Mouse (Mus musculus): Measurements from ENCODE around the gene P4ha2. TPM values are rescaled to one million over a fixed set of nuclear protein-coding genes. Genes with fewer than 3 reads are reported as not detected.

P4ha2 gene
- polyA plus RNA-seq, 2 experiments: 1.7 to 1.8 TPM

DNA sequence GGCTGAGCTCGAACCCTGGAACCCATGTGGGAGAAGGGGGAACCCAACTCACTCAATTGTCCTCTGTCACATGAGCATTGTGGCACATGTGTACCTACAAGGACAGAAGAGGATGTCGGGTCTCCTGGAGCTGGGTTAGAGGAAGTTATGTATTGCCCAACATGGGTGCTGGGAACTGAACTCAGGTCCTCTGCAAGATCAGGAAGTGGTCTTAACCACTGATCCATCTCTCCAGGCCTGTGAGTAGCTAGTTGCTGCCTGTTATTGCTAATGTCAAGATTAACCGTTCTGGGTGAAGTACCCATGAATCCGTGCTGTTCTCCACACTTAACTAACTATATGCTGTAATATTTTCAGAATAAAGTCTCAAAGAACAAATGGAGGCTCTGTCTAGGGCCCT, 74.3 kb downstream of the P4ha2 start:
- Histone ChIP-seq H3K4me1 (replicated peaks; ENCODE audit: control insufficient read depth in 2 of 2, insufficient read depth in 2 of 2, low read length in 1 of 2) (peaks cover 0 to 2% of the 10 kb centered on the region in 2 experiments; a peak in 2 of 4 replicates), H3K36me3 (replicated peaks; ENCODE audit: control insufficient read depth, insufficient read depth, low read depth) (no peaks in the 10 kb centered on the region), H3K4me3 (ENCODE audit: insufficient read depth in 1 of 2, low read depth in 2 of 2, low read length in 2 of 2) (no peak overlapping the region), H3K27ac (no peak overlapping the region), H3K27me3 (ENCODE audit: control insufficient read depth, insufficient read depth, low read length) (no peaks in the 10 kb centered on the region), H3K9ac (replicated peaks) (no peak overlapping the region), H3K9me3 (ENCODE audit: control insufficient read depth, low read length) (no peaks in the 10 kb centered on the region), H3K4me2 (ENCODE audit: low read depth) (no peak overlapping the region)
- TF ChIP-seq CTCF (IDR thresholded peaks at IDR 0.05; ENCODE audit: low read depth) (no peak), EP300 (IDR thresholded peaks at IDR 0.05; ENCODE audit: low read depth) (no peak)
- ATAC-seq (ENCODE audit: insufficient read depth) (no peak), DNase-seq (ENCODE audit: low read depth in 3 of 3, low spot score in 3 of 3) (no peak)
- WGBS (ENCODE audit: insufficient replicate concordance): 51% methylated on average over 4 of the region's 4 CpGs

GRCm38 (mm10) chr11:54174877-54175276, 75.0 kb downstream of the P4ha2 start:
- 38% methylated on average over 2 of the region's 2 CpGs for WGBS (ENCODE audit: insufficient replicate concordance)
- Histone ChIP-seq H3K4me1 (replicated peaks; ENCODE audit: control insufficient read depth in 2 of 2, insufficient read depth in 2 of 2, low read length in 1 of 2) (peaks cover 0 to 2% of the 10 kb centered on the region in 2 experiments; a peak in 2 of 4 replicates), H3K36me3 (replicated peaks; ENCODE audit: control insufficient read depth, insufficient read depth, low read depth) (no peaks in the 10 kb centered on the region)

More at GRCm38 (mm10) chr11:54174877-54175276, 75.0 kb downstream of the P4ha2 start:
- no peak overlapping the region for H3K27ac ChIP-seq
- H3K27me3 ChIP-seq (ENCODE audit: control insufficient read depth, insufficient read depth, low read length): no peaks in the 10 kb centered on the region
- no peak overlapping the region for H3K4me2 ChIP-seq (ENCODE audit: low read depth)
- ATAC-seq (ENCODE audit: insufficient read depth) (no peak), DNase-seq (ENCODE audit: low read depth in 3 of 3, low spot score in 3 of 3) (no peak)
- H3K9ac ChIP-seq (replicated peaks): no peak overlapping the region
- TF ChIP-seq CTCF (IDR thresholded peaks at IDR 0.05; ENCODE audit: low read depth) (no peak), EP300 (IDR thresholded peaks at IDR 0.05; ENCODE audit: low read depth) (no peak)
- no peak overlapping the region for H3K4me3 ChIP-seq (ENCODE audit: insufficient read depth in 1 of 2, low read depth in 2 of 2, low read length in 2 of 2)
- no peaks in the 10 kb centered on the region for H3K9me3 ChIP-seq (ENCODE audit: control insufficient read depth, low read length)

Other genes starting within 250 kb of the P4ha2 start
- 0.15 TPM in 1 of 2 replicates, not detected in the other for gene Gm12216, start 240.8 kb upstream of the P4ha2 start, polyA plus RNA-seq (2012; rRNA removed)
- gene Gm12216, start 240.8 kb upstream of the P4ha2 start, polyA plus RNA-seq (2014; fragmentation: Nextera tagmentation; extraction: Ambion mirVana): 0.14 TPM in 1 of 2 replicates, not detected in the other
- gene Slc22a5, start 208.4 kb upstream of the P4ha2 start, polyA plus RNA-seq (2012; rRNA removed): 1.5 and 1.7 TPM in 2 replicates
- gene Slc22a5, start 208.4 kb upstream of the P4ha2 start, polyA plus RNA-seq (2014; fragmentation: Nextera tagmentation; extraction: Ambion mirVana): 1.9 and 2.6 TPM in 2 replicates
- gene Slc22a21, start 119.8 kb upstream of the P4ha2 start, polyA plus RNA-seq (2012; rRNA removed): 2.0 and 2.8 TPM in 2 replicates
- gene Slc22a21, start 119.8 kb upstream of the P4ha2 start, polyA plus RNA-seq (2014; fragmentation: Nextera tagmentation; extraction: Ambion mirVana): 1.3 and 1.7 TPM in 2 replicates
- 21.1 and 24.4 TPM in 2 replicates for gene Slc22a4, start 72.0 kb upstream of the P4ha2 start, polyA plus RNA-seq (2012; rRNA removed)
- gene Slc22a4, start 72.0 kb upstream of the P4ha2 start, polyA plus RNA-seq (2014; fragmentation: Nextera tagmentation; extraction: Ambion mirVana): 34.0 and 35.6 TPM in 2 replicates
- gene Pdlim4, start 31.1 kb upstream of the P4ha2 start, polyA plus RNA-seq (2012; rRNA removed): 2.4 and 2.8 TPM in 2 replicates
- gene Pdlim4, start 31.1 kb upstream of the P4ha2 start, polyA plus RNA-seq (2014; fragmentation: Nextera tagmentation; extraction: Ambion mirVana): 2.1 and 2.8 TPM in 2 replicates
- not detected in 2 replicates for gene Csf2, start 149.6 kb downstream of the P4ha2 start, polyA plus RNA-seq (2012; rRNA removed)
- not detected in 2 replicates for gene Csf2, start 149.6 kb downstream of the P4ha2 start, polyA plus RNA-seq (2014; fragmentation: Nextera tagmentation; extraction: Ambion mirVana)
- gene Il3, start 167.2 kb downstream of the P4ha2 start, polyA plus RNA-seq (2012; rRNA removed): not detected in 2 replicates
- not detected in 2 replicates for gene Il3, start 167.2 kb downstream of the P4ha2 start, polyA plus RNA-seq (2014; fragmentation: Nextera tagmentation; extraction: Ambion mirVana)
- gene Acsl6, start 203.7 kb downstream of the P4ha2 start, polyA plus RNA-seq (2012; rRNA removed): 0.56 and 0.85 TPM in 2 replicates
- gene Acsl6, start 203.7 kb downstream of the P4ha2 start, polyA plus RNA-seq (2014; fragmentation: Nextera tagmentation; extraction: Ambion mirVana): 1.1 and 1.4 TPM in 2 replicates